Mouse (Mus musculus) cerebellum, adult 2 months (tissue): ENCODE data around the gene Zfp36l2.

Source experiments
- CTCF ChIP-seq: fragments of 200-500 bp; IDR thresholded peaks from 2 replicates; pipeline ENCODE4 v1.5.1; 2011; ENCODE audit warnings: low read depth, mild to moderate bottlenecking, control low read depth, low read length, moderate library complexity, borderline replicate concordance; ENCODE audit not compliant: insufficient read depth
- POLR2A ChIP-seq: fragments of 200-500 bp; IDR thresholded peaks from 2 replicates; pipeline ENCODE4 v1.6.1; 2011; ENCODE audit warnings: low read length, control low read depth, borderline replicate concordance; ENCODE audit not compliant: insufficient read depth

- TF ChIP-seq CTCF (no peak), POLR2A (no peak)
Observed at GRCm38 (mm10) chr17:84147183-84148108, 40.3 kb downstream of the Zfp36l2 start.
